Mouse (Mus musculus) layer of hippocampus, adult 11-12 months (tissue): ENCODE measurements around the gene Rnf130.
A peak's percentile ranks its signal among the peaks of the same experiment; 100 is the strongest.

Experiments
- DNase-seq: peaks from one replicate; pipeline ENCODE4 v3.0.0; 2022; ENCODE audit warnings: low spot score

Gene Rnf130

DNA sequence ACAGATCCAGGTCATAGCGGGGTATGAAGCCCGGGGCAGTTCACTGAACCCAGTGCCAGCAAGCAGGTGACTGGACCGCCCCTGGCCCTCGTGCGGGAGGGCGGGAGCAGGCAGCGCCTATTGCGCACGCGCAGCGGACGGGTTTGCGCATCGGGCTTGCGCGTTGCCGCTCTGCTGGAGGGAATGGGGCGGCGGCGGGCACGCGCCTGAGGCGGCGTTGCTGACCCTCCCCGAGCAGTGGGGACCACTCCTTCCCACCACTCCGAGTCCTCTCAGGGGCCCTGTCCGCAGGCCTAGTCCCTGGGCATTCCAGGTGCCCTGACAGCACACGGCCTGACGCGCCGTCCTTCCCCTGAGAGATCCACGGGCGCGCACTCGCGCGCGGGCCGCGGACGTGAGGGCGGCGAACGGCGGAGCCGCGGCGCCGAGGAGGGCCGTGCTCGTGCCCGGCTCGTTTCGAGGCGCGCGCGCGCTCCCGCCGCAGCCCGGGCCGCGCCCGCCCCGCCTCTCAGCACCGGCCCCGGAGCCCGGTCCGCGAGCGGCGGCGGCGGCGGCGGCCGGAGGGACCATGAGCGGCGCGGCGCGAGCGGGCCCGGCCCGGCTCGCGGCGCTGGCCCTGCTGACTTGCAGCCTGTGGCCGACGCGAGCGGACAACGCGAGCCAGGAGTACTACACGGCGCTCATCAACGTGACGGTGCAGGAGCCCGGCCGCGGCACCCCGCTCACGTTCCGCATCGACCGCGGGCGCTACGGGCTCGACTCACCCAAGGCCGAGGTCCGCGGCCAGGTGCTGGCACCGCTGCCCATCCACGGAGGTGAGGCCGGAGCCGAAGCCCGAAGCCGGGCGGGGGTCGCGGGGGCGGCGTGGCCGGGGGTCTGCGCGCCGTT lies at the start of gene Rnf130:
Gene Rnf130, plus strand, starts transcription at position 514 of the 888 bp plus-strand sequence.
- DNase-seq, result peak; percentile 95

DNA sequence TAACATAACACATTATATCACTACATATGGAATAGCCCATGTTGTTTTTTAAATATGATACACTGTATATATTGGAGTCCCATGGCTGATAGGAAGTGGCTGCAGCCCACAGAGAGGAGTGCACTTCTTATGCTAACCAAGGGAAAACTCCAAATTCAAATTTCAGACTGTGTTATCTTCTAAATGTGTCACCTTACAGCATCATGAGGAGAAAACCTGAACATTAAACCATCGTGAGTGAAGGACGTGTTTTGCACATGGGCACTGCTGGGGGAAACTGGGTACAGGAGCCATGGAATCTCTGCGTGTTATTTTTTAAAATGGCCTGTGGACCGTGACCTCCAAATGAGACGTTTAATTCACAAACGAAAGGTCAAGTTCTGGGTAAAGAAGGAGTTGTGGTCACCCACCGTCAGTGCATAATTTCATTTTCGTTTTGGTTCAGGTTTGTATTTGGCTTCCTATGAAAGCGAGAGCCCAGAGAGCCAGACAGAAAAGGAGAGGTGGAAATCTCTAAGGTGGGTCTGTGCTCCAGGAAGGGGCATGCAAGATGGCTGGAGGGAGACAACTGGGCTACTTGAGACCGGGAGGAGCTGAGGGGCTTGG lies 47.1 kb upstream of the Rnf130 start:
- no peak for DNase-seq

- no peak for DNase-seq
Measured at GRCm38 (mm10) chr11:49978935-49979334, 46.2 kb upstream of the Rnf130 start.

DNA sequence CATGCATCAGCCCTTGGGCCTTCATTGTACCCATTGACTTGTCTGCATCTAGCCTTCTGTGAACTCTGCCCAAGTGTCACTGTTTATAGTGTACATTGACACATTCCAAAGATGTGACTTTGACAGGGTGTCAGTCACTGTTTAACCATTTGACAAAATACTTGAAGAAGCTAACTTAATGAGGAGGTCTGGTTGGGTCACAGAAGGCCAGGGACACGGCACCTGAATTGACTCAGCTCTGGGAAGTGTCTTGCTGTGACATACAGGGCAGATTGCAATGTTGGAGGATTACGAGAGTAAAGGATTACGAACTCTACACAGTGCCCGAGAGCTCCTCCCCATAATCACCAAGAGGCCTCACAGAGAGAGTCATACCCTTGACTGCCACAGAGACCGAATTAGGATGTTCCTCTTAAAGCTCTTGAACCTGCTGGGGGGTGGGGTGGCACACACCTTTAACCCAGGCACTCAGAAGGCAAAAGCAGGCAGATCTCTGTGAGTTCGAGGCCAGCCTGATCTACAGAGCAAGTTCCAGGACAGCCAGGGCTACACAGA lies 44.4 kb upstream of the Rnf130 start:
- no peak for DNase-seq

DNA sequence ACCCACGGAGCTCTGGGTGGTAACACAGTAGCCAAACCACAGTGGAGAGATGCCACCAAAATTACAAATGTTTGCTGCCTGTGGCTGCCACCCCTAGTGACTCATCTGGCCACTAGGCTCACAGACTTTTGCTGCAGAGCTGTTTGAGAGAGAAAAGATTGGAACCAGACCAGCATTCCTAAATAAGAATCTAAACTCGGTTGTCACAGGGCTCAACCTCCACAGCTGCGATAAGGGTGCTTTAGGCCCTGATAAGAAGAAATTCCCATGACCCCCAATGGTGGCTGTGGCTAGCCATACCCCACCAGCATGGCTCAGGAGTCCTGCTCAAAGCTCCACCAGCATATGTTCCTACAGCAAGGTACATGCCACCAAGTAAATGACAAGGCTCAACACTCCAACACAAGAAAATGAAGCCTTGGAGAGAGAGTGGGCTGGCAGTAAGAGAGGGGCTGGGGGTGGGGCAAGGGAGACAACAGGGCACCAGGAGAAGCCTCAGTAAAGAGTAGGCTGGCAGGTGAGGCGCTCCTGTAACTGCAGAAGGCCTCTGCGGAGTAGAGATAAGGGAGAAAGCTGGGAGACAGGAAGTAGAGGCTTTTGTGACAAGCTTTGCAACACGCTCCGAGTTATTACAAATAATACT lies 43.7 kb upstream of the Rnf130 start:
- DNase-seq, result no peak

GRCm38 (mm10) chr11:49982094-49982493 lies 43.1 kb upstream of the Rnf130 start:
- no peak for DNase-seq

- no peak for DNase-seq
Measured at GRCm38 (mm10) chr11:49982881-49983280, 42.3 kb upstream of the Rnf130 start.

DNA sequence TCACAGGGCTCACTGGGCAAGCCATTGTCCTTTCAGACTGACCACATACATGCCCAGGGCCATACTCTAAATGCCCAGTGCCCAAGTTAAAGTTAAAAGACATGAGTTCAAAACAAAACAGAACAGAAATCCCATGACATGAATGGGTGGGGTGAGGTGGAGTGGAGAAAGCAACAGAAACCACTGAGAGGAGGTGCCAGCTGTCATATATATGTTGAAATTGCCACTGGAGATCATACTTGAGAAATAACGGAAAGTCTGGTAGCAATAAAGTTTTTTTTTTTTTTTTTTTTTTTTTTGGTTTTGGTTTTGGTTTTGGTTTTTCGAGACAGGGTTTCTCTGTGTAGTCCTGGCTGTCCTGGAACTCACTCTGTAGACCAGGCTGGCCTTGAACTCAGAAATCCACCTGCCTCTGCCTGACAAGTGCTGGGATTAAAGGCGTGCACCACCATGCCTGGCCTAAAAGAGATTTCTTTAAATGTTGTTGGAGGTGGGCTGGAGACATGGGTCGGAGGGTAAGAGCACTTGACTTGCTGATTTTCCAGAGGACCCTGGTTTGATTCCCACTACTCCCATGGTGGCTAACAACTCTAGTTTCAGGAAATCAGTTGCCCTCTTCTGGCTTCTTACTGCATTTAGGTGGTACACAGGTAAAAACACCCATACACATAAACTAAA lies 41.1 kb upstream of the Rnf130 start:
- DNase-seq, result no peak

- DNase-seq, result no peak
Measured at GRCm38 (mm10) chr11:49985009-49985408, 40.1 kb upstream of the Rnf130 start.

DNA sequence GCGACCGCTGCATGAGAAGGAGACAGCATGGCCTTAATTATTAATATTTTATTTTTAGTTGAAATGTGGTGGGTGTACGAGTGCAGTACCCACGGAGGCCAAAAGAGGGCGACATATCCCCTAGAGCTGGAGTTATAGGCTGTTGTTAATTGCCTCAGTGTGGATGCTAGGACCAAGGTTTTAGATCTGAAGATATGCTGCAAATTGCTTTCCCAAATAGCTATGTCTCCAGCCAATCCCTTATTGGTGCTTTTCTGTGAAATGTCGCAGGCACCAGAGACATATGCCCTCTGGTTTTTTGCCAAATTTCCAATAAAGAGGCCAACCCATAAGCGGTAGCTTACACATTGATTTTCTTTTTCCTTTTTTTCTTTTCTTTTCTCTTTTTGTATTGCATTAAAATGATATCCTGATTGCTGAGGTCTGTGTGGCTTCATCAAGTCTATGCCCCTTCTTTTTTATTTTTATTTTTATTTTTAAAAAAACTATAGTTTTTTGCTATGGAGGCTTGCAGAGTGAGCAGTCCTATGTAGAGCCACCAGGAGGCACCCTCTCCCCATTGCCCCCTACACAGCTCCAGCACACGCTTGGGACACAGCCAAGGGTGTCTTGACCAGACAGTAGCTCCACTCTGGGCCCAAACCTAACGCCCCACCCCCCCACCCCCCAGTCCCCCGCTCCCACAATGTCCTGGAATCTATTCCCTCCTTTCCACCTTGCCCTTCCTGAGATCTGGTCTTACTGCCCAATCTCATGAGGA lies 38.7 kb upstream of the Rnf130 start:
- peak; percentile 66 for DNase-seq

- no peak for DNase-seq
Measured at GRCm38 (mm10) chr11:49994536-49994935, 30.6 kb upstream of the Rnf130 start.

GRCm38 (mm10) chr11:49996398-49996797 lies 28.7 kb upstream of the Rnf130 start:
- no peak for DNase-seq

- DNase-seq, result no peak
Measured at GRCm38 (mm10) chr11:49997321-49997720, 27.8 kb upstream of the Rnf130 start.

DNA sequence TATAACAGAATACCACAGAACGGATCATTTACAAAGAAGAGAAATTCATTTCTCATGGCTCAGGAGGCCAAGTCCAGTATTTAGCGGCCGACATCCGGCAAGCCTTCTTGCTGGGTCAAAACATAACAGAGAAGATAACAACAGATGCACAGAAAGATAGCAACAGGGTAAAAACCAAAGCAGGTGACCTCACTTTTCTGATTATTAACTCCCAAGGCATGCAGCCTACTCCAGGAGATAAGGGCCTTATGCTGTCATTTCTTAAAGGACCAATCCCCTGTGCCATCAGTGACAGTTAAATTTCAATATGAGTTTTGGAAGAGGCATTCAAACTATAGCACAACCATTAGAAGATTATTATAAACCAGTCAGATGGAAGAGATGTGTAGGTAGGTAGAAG lies 22.3 kb upstream of the Rnf130 start:
- no peak for DNase-seq

DNA sequence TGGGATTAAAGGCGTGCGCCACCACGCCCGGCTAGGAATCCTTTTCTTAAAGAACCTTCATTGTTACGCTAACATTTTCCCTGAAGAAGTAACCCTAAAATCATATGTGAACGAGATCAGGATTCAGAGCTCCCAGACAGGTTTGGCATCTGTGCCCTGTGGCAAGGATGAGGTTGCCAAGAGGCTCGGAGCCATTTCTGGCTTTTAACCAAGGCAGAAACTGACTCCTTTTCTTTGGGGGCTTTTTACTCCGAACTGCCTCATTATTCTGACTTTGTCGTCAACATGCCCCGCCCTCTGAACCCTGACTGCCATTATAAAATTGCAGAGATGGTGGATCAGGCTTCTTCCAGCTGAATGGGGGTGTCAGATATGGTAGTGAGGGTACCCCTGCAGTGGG lies 17.4 kb upstream of the Rnf130 start:
- DNase-seq, result no peak

DNA sequence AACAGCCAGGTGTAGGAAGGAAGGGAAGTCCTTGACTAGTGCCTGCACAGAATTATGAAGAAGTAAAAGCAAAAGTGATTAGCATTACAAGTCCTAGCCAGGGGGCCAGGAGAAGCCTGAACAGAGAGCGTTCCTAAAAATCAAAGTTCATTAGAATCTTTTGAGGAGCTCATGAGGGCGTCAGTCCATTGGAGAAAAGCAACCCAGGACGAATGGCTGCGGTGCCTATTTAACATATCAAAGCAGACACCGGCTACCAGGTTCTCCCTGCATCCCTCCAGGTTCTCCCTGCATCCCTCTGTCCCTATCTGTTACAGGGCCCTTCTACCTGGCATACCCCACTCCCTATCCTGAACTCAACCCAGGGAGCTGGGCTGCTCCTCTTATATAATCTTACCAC lies 16.9 kb upstream of the Rnf130 start:
- DNase-seq, result no peak

- no peak for DNase-seq
Measured at GRCm38 (mm10) chr11:50013016-50013415, 12.1 kb upstream of the Rnf130 start.

- no peak for DNase-seq
Measured at GRCm38 (mm10) chr11:50016503-50016902, 8.6 kb upstream of the Rnf130 start.

DNA sequence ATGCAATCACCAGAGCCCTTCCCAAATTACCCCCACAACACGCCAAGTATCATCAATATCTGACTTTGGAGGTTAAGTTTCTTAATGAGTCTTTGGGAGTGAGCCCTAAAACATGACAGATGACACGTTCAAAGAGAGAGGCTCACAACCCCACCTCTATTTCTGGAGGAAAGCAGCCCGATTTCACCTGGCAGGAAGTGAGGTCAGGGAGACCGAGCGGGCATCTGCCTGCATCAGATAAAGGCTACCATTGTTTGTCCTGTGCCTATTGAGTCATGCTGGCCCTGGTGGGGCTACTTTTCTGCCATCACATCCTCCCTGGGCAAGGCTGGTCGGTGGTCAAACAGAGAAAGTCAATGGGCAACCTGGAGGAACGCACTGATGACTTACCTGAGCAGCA lies 7.6 kb upstream of the Rnf130 start:
- no peak for DNase-seq

GRCm38 (mm10) chr11:50018848-50019247 lies 6.3 kb upstream of the Rnf130 start:
- no peak for DNase-seq

DNA sequence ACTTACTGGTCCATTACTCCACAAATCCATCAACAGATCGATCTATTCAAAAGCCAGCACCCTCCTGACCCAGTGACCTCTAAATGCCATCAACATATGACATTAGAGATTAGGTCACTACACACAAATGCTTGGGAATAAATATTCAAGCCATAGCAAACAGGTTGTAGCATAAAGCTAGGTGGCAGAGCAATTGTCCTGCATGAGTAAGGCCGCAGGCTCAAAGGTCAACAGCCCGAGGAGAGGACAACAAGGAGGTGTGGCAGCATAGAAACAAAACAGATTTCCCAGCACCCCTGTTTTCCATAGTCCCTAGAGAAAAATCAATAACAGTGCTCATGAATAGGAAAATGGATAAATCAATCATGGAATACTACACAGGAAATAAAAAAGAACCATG lies 3.1 kb upstream of the Rnf130 start:
- DNase-seq, result no peak
